Mouse (Mus musculus): Measurements from ENCODE around the gene Lrrc15. TPM values are rescaled to one million over a fixed set of nuclear protein-coding genes. Genes with fewer than 3 reads are reported as not detected.

Gene Lrrc15
- polyA plus RNA-seq, 1 experiment: not detected

GRCm38 (mm10) chr16:30280676-30281297 is 2.3 kb downstream of the Lrrc15 start:
- H3K4me1 ChIP-seq (ENCODE audit: control insufficient read depth, insufficient read depth, low read length): peaks cover 4% of the 10 kb centered on the region; the same call in 1 of the 2 replicates
- H3K4me3 ChIP-seq (ENCODE audit: insufficient read depth, low read length): no peak overlapping the region
- H3K27ac ChIP-seq (ENCODE audit: insufficient read depth, low read depth, low read length): no peak overlapping the region
- TF ChIP-seq POLR2A (IDR thresholded peaks at IDR 0.05; ENCODE audit: borderline replicate concordance, low read depth, low read length) (no peak), CTCF (IDR thresholded peaks at IDR 0.05; ENCODE audit: low read depth, low read length) (no peak)

- peaks cover 9% of the 10 kb centered on the region for H3K4me1 ChIP-seq (ENCODE audit: control insufficient read depth, insufficient read depth, low read length)
- H3K4me3 ChIP-seq (ENCODE audit: insufficient read depth, low read length): no peak overlapping the region
- no peak overlapping the region for H3K27ac ChIP-seq (ENCODE audit: insufficient read depth, low read depth, low read length)
- no peak for TF ChIP-seq POLR2A (IDR thresholded peaks at IDR 0.05; ENCODE audit: borderline replicate concordance, low read depth, low read length)
- no peak for TF ChIP-seq CTCF (IDR thresholded peaks at IDR 0.05; ENCODE audit: low read depth, low read length)
These were observed 4.7 kb downstream of the Lrrc15 start for GRCm38 (mm10) chr16:30278406-30278805.

- no peak overlapping the region for H3K27ac ChIP-seq (ENCODE audit: insufficient read depth, low read depth, low read length)
- TF ChIP-seq CTCF (IDR thresholded peaks at IDR 0.05; ENCODE audit: low read depth, low read length) (no peak), POLR2A (IDR thresholded peaks at IDR 0.05; ENCODE audit: borderline replicate concordance, low read depth, low read length) (no peak)
- H3K4me3 ChIP-seq (ENCODE audit: insufficient read depth, low read length): no peak overlapping the region
- peaks cover 9% of the 10 kb centered on the region for H3K4me1 ChIP-seq (ENCODE audit: control insufficient read depth, insufficient read depth, low read length)
These were observed 7.3 kb downstream of the Lrrc15 start for GRCm38 (mm10) chr16:30275558-30276340.

GRCm38 (mm10) chr16:30273065-30273464 is 10.0 kb downstream of the Lrrc15 start:
- H3K4me3 ChIP-seq (ENCODE audit: insufficient read depth, low read length): no peak overlapping the region
- no peak for TF ChIP-seq POLR2A (IDR thresholded peaks at IDR 0.05; ENCODE audit: borderline replicate concordance, low read depth, low read length)
- no peak for TF ChIP-seq CTCF (IDR thresholded peaks at IDR 0.05; ENCODE audit: low read depth, low read length)
- H3K27ac ChIP-seq (ENCODE audit: insufficient read depth, low read depth, low read length): no peak overlapping the region
- H3K4me1 ChIP-seq (ENCODE audit: control insufficient read depth, insufficient read depth, low read length): peaks cover 9% of the 10 kb centered on the region

- H3K4me3 ChIP-seq (ENCODE audit: insufficient read depth, low read length): no peak overlapping the region
- TF ChIP-seq POLR2A (IDR thresholded peaks at IDR 0.05; ENCODE audit: borderline replicate concordance, low read depth, low read length): no peak
- TF ChIP-seq CTCF (IDR thresholded peaks at IDR 0.05; ENCODE audit: low read depth, low read length): no peak
- H3K4me1 ChIP-seq (ENCODE audit: control insufficient read depth, insufficient read depth, low read length): peaks cover 9% of the 10 kb centered on the region
- H3K27ac ChIP-seq (ENCODE audit: insufficient read depth, low read depth, low read length): no peak overlapping the region
These were observed 11.0 kb downstream of the Lrrc15 start for GRCm38 (mm10) chr16:30271941-30272595.

- Histone ChIP-seq H3K4me1 (ENCODE audit: control insufficient read depth, insufficient read depth, low read length) (peaks cover 7% of the 10 kb centered on the region), H3K27ac (ENCODE audit: insufficient read depth, low read depth, low read length) (no peak overlapping the region), H3K4me3 (ENCODE audit: insufficient read depth, low read length) (no peak overlapping the region)
- TF ChIP-seq POLR2A (IDR thresholded peaks at IDR 0.05; ENCODE audit: borderline replicate concordance, low read depth, low read length) (no peak), CTCF (IDR thresholded peaks at IDR 0.05; ENCODE audit: low read depth, low read length) (no peak)
These were observed 11.8 kb downstream of the Lrrc15 start for GRCm38 (mm10) chr16:30271223-30271761.

GRCm38 (mm10) chr16:30267359-30267758 is 15.7 kb downstream of the Lrrc15 start, which contains the start of gene Cpn2:
TSS of gene Cpn2 (minus strand) at chr16:30267499.
- Histone ChIP-seq H3K27ac (ENCODE audit: insufficient read depth, low read depth, low read length) (no peak within 1 kb of the TSS), H3K4me3 (ENCODE audit: insufficient read depth, low read length) (no peak within 1 kb of the TSS)

GRCm38 (mm10) chr16:30266561-30266960 is 16.5 kb downstream of the Lrrc15 start:
- peaks cover 2% of the 10 kb centered on the region for H3K4me1 ChIP-seq (ENCODE audit: control insufficient read depth, insufficient read depth, low read length)
- no peak overlapping the region for H3K27ac ChIP-seq (ENCODE audit: insufficient read depth, low read depth, low read length)
- H3K4me3 ChIP-seq (ENCODE audit: insufficient read depth, low read length): no peak overlapping the region
- no peak for TF ChIP-seq POLR2A (IDR thresholded peaks at IDR 0.05; ENCODE audit: borderline replicate concordance, low read depth, low read length)
- TF ChIP-seq CTCF (IDR thresholded peaks at IDR 0.05; ENCODE audit: low read depth, low read length): no peak

More at GRCm38 (mm10) chr16:30267359-30267758, 15.7 kb downstream of the Lrrc15 start, which contains the start of gene Cpn2:
- H3K4me1 ChIP-seq (ENCODE audit: control insufficient read depth, insufficient read depth, low read length): no peaks in the 10 kb centered on the region
- no peak for TF ChIP-seq POLR2A (IDR thresholded peaks at IDR 0.05; ENCODE audit: borderline replicate concordance, low read depth, low read length)
- TF ChIP-seq CTCF (IDR thresholded peaks at IDR 0.05; ENCODE audit: low read depth, low read length): no peak

GRCm38 (mm10) chr16:30265611-30266010 is 17.4 kb downstream of the Lrrc15 start:
- Histone ChIP-seq H3K27ac (ENCODE audit: insufficient read depth, low read depth, low read length) (no peak overlapping the region), H3K4me1 (ENCODE audit: control insufficient read depth, insufficient read depth, low read length) (peaks cover 2% of the 10 kb centered on the region), H3K4me3 (ENCODE audit: insufficient read depth, low read length) (no peak overlapping the region)
- TF ChIP-seq POLR2A (IDR thresholded peaks at IDR 0.05; ENCODE audit: borderline replicate concordance, low read depth, low read length) (no peak), CTCF (IDR thresholded peaks at IDR 0.05; ENCODE audit: low read depth, low read length) (no peak)
